Mouse (Mus musculus) right cerebral cortex, postnatal 25 days (tissue): ENCODE data around the gene Med14.
A peak's percentile ranks its signal among the peaks of the same experiment; 100 is the strongest.

Experiments
- DNase-seq: peaks from one replicate; pipeline ENCODE4 v3.0.0; 2022

Med14 gene

GRCm38 (mm10) chrX:12761626-12762333 is at the start of gene Med14:
Gene Med14, minus strand, starts transcription at chrX:12762073.
- DNase-seq = peak; percentile 83

- DNase-seq = no peak
These were observed 38.7 kb upstream of the Med14 start for GRCm38 (mm10) chrX:12800559-12800958.

GRCm38 (mm10) chrX:12794842-12795241 is 33.0 kb upstream of the Med14 start:
- no peak for DNase-seq

GRCm38 (mm10) chrX:12791674-12792340 is 29.9 kb upstream of the Med14 start:
- peak; percentile 3 for DNase-seq

- DNase-seq = no peak
These were observed 11.4 kb upstream of the Med14 start for GRCm38 (mm10) chrX:12773236-12773635.

- DNase-seq = no peak
These were observed 9.7 kb upstream of the Med14 start for GRCm38 (mm10) chrX:12771561-12771960.

- DNase-seq = no peak
These were observed 6.7 kb upstream of the Med14 start for GRCm38 (mm10) chrX:12768571-12768970.

GRCm38 (mm10) chrX:12766846-12767564 is 5.1 kb upstream of the Med14 start:
- no peak for DNase-seq

- no peak for DNase-seq
These were observed 1.4 kb upstream of the Med14 start for GRCm38 (mm10) chrX:12763127-12763834.

- no peak for DNase-seq
These were observed 657 bp upstream of the Med14 start for GRCm38 (mm10) chrX:12762334-12763126.

- DNase-seq = no peak
These were observed 631 bp downstream of the Med14 start for GRCm38 (mm10) chrX:12761259-12761625.

GRCm38 (mm10) chrX:12760501-12760900 is 1.4 kb downstream of the Med14 start:
- DNase-seq = no peak

GRCm38 (mm10) chrX:12759625-12760024 is 2.2 kb downstream of the Med14 start:
- DNase-seq = no peak

- DNase-seq = no peak
These were observed 14.0 kb downstream of the Med14 start for GRCm38 (mm10) chrX:12747886-12748285.

- no peak for DNase-seq
These were observed 15.1 kb downstream of the Med14 start for GRCm38 (mm10) chrX:12746729-12747128.

- DNase-seq = no peak
These were observed 21.5 kb downstream of the Med14 start for GRCm38 (mm10) chrX:12740396-12740795.

- no peak for DNase-seq
These were observed 45.8 kb downstream of the Med14 start for GRCm38 (mm10) chrX:12716036-12716435.

- DNase-seq = no peak
These were observed 48.1 kb downstream of the Med14 start for GRCm38 (mm10) chrX:12713796-12714195.

- no peak for DNase-seq
These were observed 75.0 kb downstream of the Med14 start for GRCm38 (mm10) chrX:12686910-12687309.

- no peak for DNase-seq
These were observed 75.8 kb downstream of the Med14 start for GRCm38 (mm10) chrX:12686071-12686470.

GRCm38 (mm10) chrX:12677396-12677795 is 84.5 kb downstream of the Med14 start:
- DNase-seq = peak; percentile 22

- peak; percentile 88 for DNase-seq
These were observed 88.7 kb downstream of the Med14 start, which contains the start of gene 1810030O07Rik for GRCm38 (mm10) chrX:12673054-12673775. Gene 1810030O07Rik, minus strand, starts transcription at chrX:12673668.
